Mouse (Mus musculus) embryo, embryonic 10 days (tissue): ENCODE measurements at regions not wholly inside any gene's neighbourhood (a gene's known extent, or its start where the extent isn't known, plus 50 kb on each side); places are given as distances from the start of the nearest gene placed in this dataset.

ENCODE experiments used
- DNase-seq: peaks from one replicate; pipeline ENCODE4 v3.0.0-alpha.2; 2015; ENCODE audit warnings: low spot score

- peak; percentile 80 for DNase-seq
Observed at GRCm38 (mm10) chr1:119305315-119305976, 116.6 kb downstream of the Inhbb start.

GRCm38 (mm10) chr1:119304470-119304980, 117.5 kb downstream of the Inhbb start:
- DNase-seq = peak; percentile 46

- no peak for DNase-seq
Observed at GRCm38 (mm10) chr1:119302349-119302995, 119.6 kb downstream of the Inhbb start.

GRCm38 (mm10) chr1:119301931-119302330, 120.1 kb downstream of the Inhbb start:
- no peak for DNase-seq

- no peak for DNase-seq
Observed at GRCm38 (mm10) chr1:119301258-119301657, 120.8 kb downstream of the Inhbb start.

- no peak for DNase-seq
Observed at GRCm38 (mm10) chr1:119299842-119300752, 122.0 kb downstream of the Inhbb start.

GRCm38 (mm10) chr1:119298696-119299230, 123.3 kb downstream of the Inhbb start:
- no peak for DNase-seq

GRCm38 (mm10) chr1:119295121-119295520, 126.9 kb downstream of the Inhbb start:
- no peak for DNase-seq

- DNase-seq = no peak
Observed at GRCm38 (mm10) chr1:119293839-119294238, 128.2 kb downstream of the Inhbb start.

GRCm38 (mm10) chr1:119292216-119292615, 129.8 kb downstream of the Inhbb start:
- DNase-seq = no peak

GRCm38 (mm10) chr1:119290165-119290916, 131.7 kb downstream of the Inhbb start:
- no peak for DNase-seq

- no peak for DNase-seq
Observed at GRCm38 (mm10) chr1:119289516-119290164, 132.4 kb downstream of the Inhbb start.

GRCm38 (mm10) chr1:119282416-119282815, 139.6 kb downstream of the Inhbb start:
- no peak for DNase-seq

GRCm38 (mm10) chr1:119279261-119279660, 142.8 kb downstream of the Inhbb start:
- no peak for DNase-seq

- no peak for DNase-seq
Observed at GRCm38 (mm10) chr1:119278528-119279201, 143.4 kb downstream of the Inhbb start.

- DNase-seq = no peak
Observed at GRCm38 (mm10) chr1:119277990-119278389, 144.1 kb downstream of the Inhbb start.

- no peak for DNase-seq
Observed at GRCm38 (mm10) chr1:119266013-119266412, 156.0 kb downstream of the Inhbb start.

GRCm38 (mm10) chr1:119265192-119265891, 156.7 kb downstream of the Inhbb start:
- DNase-seq = peak; percentile 35

- DNase-seq = no peak
Observed at GRCm38 (mm10) chr1:119259455-119259854, 162.6 kb downstream of the Inhbb start.

- no peak for DNase-seq
Observed at GRCm38 (mm10) chr1:119256769-119257168, 165.3 kb downstream of the Inhbb start.
